Mouse (Mus musculus) limb, embryonic 10.5 days (tissue): ENCODE results near the gene Hps4. TPM values are rescaled to one million over a fixed set of nuclear protein-coding genes. Genes with fewer than 3 reads are reported as not detected.
"Not testable (repeated sequence)": the region's sequence is repeated elsewhere in the genome, so short reads cannot be mapped to it uniquely, and the experiment has no call there.

Experiments used
- DNase-seq: peaks from one replicate; pipeline ENCODE4 v3.0.0-alpha.2; 2017; ENCODE audit warnings: low spot score
- H3K27ac ChIP-seq: fragments of 300-500 bp; sonication (generic); 2 replicates; pipeline ENCODE4 v1.5.1; 2016; ENCODE audit warnings: mild to moderate bottlenecking
- H3K27me3 ChIP-seq: fragments of 300-500 bp; sonication (generic); 2 replicates; pipeline ENCODE4 v1.6.1; 2016; ENCODE audit warnings: low read depth, mild to moderate bottlenecking; ENCODE audit not compliant: poor library complexity, severe bottlenecking
- H3K36me3 ChIP-seq: fragments of 300-500 bp; sonication (generic); 2 replicates; pipeline ENCODE4 v1.6.1; 2016; ENCODE audit warnings: mild to moderate bottlenecking, moderate library complexity
- H3K4me1 ChIP-seq: fragments of 300-500 bp; sonication (generic); 2 replicates; pipeline ENCODE4 v1.6.1; 2016
- H3K4me3 ChIP-seq: fragments of 300-500 bp; sonication (generic); 2 replicates; pipeline ENCODE4 v1.5.1; 2016; ENCODE audit warnings: mild to moderate bottlenecking, moderate library complexity
- H3K9me3 ChIP-seq: fragments of 300-500 bp; sonication (generic); replicated peaks from 2 replicates; pipeline ENCODE4 v1.6.1; 2016; ENCODE audit warnings: mild to moderate bottlenecking
- WGBS: fragments of 180-500 bp; shearing (Covaris S2); methylation state at CpG from one replicate; pipeline ENCODE4 v1.1.7; 2016; 5-methylcytosine and 5-hydroxymethylcytosine counted together
- polyA plus RNA-seq: library from polyadenylated mRNA; unstranded; fragments of >200 nt; fragmentation: Nextera tagmentation; extraction: Ambion mirVana; gene quantifications from 2 replicates; pipeline ENCODE4 v1.2.1, GENCODE M21; 2016

The Hps4 gene
- polyA plus RNA-seq, 1 experiment from 2014 or later, result 39.1 TPM

GRCm38 (mm10) chr5:112396066-112396465 lies 53.2 kb downstream of the Hps4 start:
- 66% methylated on average over 18 of the region's 18 CpGs for WGBS
- H3K27ac ChIP-seq, result peak overlapping the region; percentile 93
- H3K4me1 ChIP-seq, result peaks cover 32% of the 10 kb centered on the region
- peaks cover 35% of the 10 kb centered on the region for H3K27me3 ChIP-seq
- DNase-seq, result peak; percentile 40
- peak overlapping the region; percentile 70 for H3K4me3 ChIP-seq
- peaks cover 8% of the 10 kb centered on the region for H3K36me3 ChIP-seq
- no peaks in the 10 kb centered on the region for H3K9me3 ChIP-seq

GRCm38 (mm10) chr5:112399284-112399683 lies 56.4 kb downstream of the Hps4 start:
- H3K4me3 ChIP-seq, result no peak overlapping the region
- H3K36me3 ChIP-seq, result no peaks in the 10 kb centered on the region
- no peaks in the 10 kb centered on the region for H3K9me3 ChIP-seq
- no peak overlapping the region for H3K27ac ChIP-seq
- 77% methylated on average over 10 of the region's 10 CpGs for WGBS
- no peak for DNase-seq
- H3K27me3 ChIP-seq, result peaks cover 2% of the 10 kb centered on the region
- H3K4me1 ChIP-seq, result peaks cover 18% of the 10 kb centered on the region

DNA sequence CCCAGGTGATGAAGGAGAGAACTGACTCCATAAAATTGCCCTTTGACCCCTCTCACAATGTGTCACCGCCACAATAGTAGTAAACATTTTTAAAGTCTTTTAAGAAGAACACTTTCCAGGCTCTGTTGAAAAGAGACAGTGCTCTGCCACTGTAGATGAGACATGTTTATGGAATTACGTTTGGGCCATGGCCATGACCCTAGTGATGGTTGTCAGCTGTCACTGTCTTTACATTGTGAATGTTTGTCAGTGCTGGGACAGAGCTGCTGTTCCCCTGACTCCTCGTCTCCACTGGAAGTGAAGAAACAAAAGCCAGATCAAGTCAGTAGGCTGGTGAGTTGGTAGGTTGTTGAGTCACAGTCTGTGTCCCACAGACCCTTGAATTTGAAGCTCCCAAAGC lies 59.6 kb downstream of the Hps4 start:
- Histone ChIP-seq H3K4me1 (no peaks in the 10 kb centered on the region), H3K4me3 (no peak overlapping the region), H3K36me3 (no peaks in the 10 kb centered on the region), H3K27ac (no peak overlapping the region), H3K9me3 (no peaks in the 10 kb centered on the region), H3K27me3 (no peaks in the 10 kb centered on the region)
- WGBS, result 68% methylated on average over 3 of the region's 3 CpGs
- DNase-seq, result no peak

GRCm38 (mm10) chr5:112406017-112406416 lies 63.1 kb downstream of the Hps4 start:
- 77% methylated on average over 3 of the region's 3 CpGs for WGBS
- peaks cover 8% of the 10 kb centered on the region; the same call in 1 of the 2 replicates for H3K27me3 ChIP-seq
- no peaks in the 10 kb centered on the region for H3K36me3 ChIP-seq
- no peak for DNase-seq
- no peak overlapping the region for H3K27ac ChIP-seq
- peaks cover 2% of the 10 kb centered on the region; the same call in 1 of the 2 replicates for H3K4me1 ChIP-seq
- no peaks in the 10 kb centered on the region for H3K9me3 ChIP-seq
- H3K4me3 ChIP-seq, result no peak overlapping the region

- Histone ChIP-seq H3K4me1 (peaks cover 16% of the 10 kb centered on the region), H3K9me3 (no peaks in the 10 kb centered on the region), H3K4me3 (no peak overlapping the region), H3K27ac (no peak overlapping the region), H3K27me3 (peaks cover 27% of the 10 kb centered on the region; the same call in 1 of the 2 replicates), H3K36me3 (no peaks in the 10 kb centered on the region)
- 72% methylated on average over 5 of the region's 5 CpGs for WGBS
- DNase-seq, result no peak
These were observed 66.4 kb downstream of the Hps4 start for GRCm38 (mm10) chr5:112409274-112409673.

GRCm38 (mm10) chr5:112411072-112411471 lies 68.2 kb downstream of the Hps4 start:
- H3K27ac ChIP-seq, result no peak overlapping the region

GRCm38 (mm10) chr5:112411514-112412335 lies 68.8 kb downstream of the Hps4 start:
- H3K4me3 ChIP-seq, result no peak overlapping the region
- H3K9me3 ChIP-seq, result no peaks in the 10 kb centered on the region
- peaks cover 16% of the 10 kb centered on the region for H3K4me1 ChIP-seq
- no peaks in the 10 kb centered on the region for H3K36me3 ChIP-seq
- 12% methylated on average over 19 of the region's 19 CpGs for WGBS
- no peak for DNase-seq
- no peak overlapping the region for H3K27ac ChIP-seq
- H3K27me3 ChIP-seq, result peaks cover 27% of the 10 kb centered on the region; the same call in 1 of the 2 replicates

More at GRCm38 (mm10) chr5:112411072-112411471, 68.2 kb downstream of the Hps4 start:
- H3K9me3 ChIP-seq, result no peaks in the 10 kb centered on the region
- peaks cover 16% of the 10 kb centered on the region for H3K4me1 ChIP-seq
- H3K36me3 ChIP-seq, result no peaks in the 10 kb centered on the region
- H3K27me3 ChIP-seq, result peaks cover 27% of the 10 kb centered on the region; the same call in 1 of the 2 replicates
- WGBS, result 51% methylated on average over 11 of the region's 11 CpGs
- H3K4me3 ChIP-seq, result no peak overlapping the region
- no peak for DNase-seq

DNA sequence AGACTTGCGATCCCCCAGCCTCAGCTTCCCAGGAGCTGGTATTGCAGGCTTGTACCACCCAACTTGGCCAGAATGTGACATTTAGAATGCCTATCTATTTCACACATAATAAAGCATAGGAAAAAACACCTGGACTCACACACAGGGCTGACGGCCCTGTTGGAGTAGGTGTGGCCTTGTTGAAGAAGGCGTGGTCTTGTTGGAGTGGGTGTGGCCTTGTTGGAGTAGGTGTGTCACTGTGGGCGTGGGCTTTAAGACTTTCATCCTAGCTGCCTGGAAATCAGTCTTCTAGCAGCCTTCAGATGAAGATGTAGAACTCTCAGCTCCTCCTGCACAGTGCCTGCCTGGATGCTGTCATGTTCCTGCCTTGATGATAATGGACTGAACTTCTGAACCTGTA lies 69.9 kb downstream of the Hps4 start:
- H3K9me3 ChIP-seq, H3K36me3 ChIP-seq, H3K4me3 ChIP-seq, DNase-seq, H3K27ac ChIP-seq: not testable (repeated sequence)
- WGBS, result 77% methylated on average over 4 of the region's 4 CpGs
- peaks cover 27% of the 10 kb centered on the region; the same call in 1 of the 2 replicates for H3K27me3 ChIP-seq
- H3K4me1 ChIP-seq, result peaks cover 16% of the 10 kb centered on the region

GRCm38 (mm10) chr5:112416673-112417072 lies 73.8 kb downstream of the Hps4 start:
- 71% methylated on average over 5 of the region's 5 CpGs for WGBS
- Histone ChIP-seq H3K36me3 (no peaks in the 10 kb centered on the region), H3K4me3 (no peak overlapping the region), H3K9me3 (no peaks in the 10 kb centered on the region), H3K27ac (no peak overlapping the region), H3K27me3 (peaks cover 16% of the 10 kb centered on the region), H3K4me1 (peaks cover 7% of the 10 kb centered on the region)
- DNase-seq, result no peak

- Histone ChIP-seq H3K36me3 (no peaks in the 10 kb centered on the region), H3K4me3 (no peak overlapping the region), H3K9me3 (no peaks in the 10 kb centered on the region), H3K27me3 (peaks cover 4% of the 10 kb centered on the region; the same call in 1 of the 2 replicates), H3K4me1 (no peaks in the 10 kb centered on the region), H3K27ac (no peak overlapping the region)
- WGBS, result 62% methylated on average over 4 of the region's 4 CpGs
- DNase-seq, result no peak
These were observed 75.1 kb downstream of the Hps4 start for GRCm38 (mm10) chr5:112418023-112418422.

DNA sequence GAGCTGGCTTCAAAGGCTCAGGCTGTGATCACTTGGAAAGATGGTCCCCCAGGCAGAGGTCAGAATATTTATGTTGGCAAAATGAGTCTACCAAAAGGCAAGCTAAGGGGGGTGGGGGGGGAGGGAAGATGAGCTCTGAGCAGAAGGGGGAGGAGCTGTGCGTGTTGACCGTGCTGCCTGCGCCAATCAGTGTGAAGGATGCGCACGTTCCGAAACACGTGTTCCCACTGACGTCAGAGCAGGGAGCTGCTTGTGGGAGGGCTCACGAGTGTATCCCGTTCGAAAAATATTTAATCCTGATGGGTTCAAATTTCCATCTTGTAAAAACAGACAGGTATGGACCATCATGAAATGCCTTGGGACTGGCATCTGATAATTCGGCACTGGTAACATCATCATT lies 76.7 kb downstream of the Hps4 start:
- no peak for DNase-seq
- Histone ChIP-seq H3K9me3 (no peaks in the 10 kb centered on the region), H3K27me3 (peaks cover 14% of the 10 kb centered on the region), H3K36me3 (no peaks in the 10 kb centered on the region), H3K27ac (no peak overlapping the region), H3K4me1 (no peaks in the 10 kb centered on the region), H3K4me3 (0 out of 2 replicates have a peak overlapping the region, but pooled peaks have one; percentile 6)
- WGBS, result 33% methylated on average over 12 of the region's 12 CpGs

DNA sequence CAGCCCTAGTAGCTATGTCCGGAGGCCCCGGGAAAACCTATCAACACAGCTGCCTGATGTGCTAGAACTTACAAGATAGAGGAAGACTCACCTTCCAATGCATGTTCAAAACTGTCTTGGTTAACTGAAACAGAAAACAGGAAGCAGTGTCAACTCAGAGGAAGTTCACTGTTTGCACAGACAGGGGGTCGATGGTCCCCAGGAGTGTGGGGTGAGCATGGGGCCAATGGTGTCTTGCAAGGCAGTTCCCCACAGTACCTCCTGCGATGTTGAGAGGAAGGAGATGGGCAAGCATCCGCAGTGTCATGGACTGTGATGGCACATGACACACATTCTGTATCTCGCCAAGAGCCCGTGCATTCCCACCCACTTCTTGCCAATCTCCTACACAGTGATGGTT lies 83.8 kb downstream of the Hps4 start:
- H3K36me3 ChIP-seq, result no peaks in the 10 kb centered on the region
- H3K4me1 ChIP-seq, result peaks cover 22% of the 10 kb centered on the region
- H3K9me3 ChIP-seq, result no peaks in the 10 kb centered on the region
- WGBS, result 89% methylated on average over 7 of the region's 7 CpGs
- H3K4me3 ChIP-seq, result no peak overlapping the region
- H3K27me3 ChIP-seq, result peaks cover 62% of the 10 kb centered on the region
- no peak overlapping the region for H3K27ac ChIP-seq
- no peak for DNase-seq

DNA sequence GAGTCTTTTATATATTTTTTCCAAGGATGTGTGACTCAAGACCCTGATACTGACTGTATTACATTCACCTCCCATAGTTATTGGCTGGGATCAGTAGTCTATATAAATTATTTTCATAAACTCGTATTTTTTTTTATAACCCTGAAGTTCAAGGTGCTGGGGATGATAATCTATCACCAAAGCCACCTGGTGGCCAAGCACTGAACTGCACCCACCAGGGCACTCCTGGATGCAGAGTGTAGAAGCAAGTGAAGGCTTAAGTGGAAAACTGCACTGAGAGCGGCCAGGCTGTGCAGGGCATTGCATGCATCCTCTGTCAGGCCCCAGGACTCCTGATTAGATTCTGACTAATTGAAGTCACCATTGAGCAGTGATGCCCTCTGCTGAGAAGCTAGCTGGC lies 84.4 kb downstream of the Hps4 start:
- no peak overlapping the region for H3K4me3 ChIP-seq
- peaks cover 68% of the 10 kb centered on the region for H3K27me3 ChIP-seq
- DNase-seq, result peak; percentile 78
- no peaks in the 10 kb centered on the region for H3K9me3 ChIP-seq
- H3K36me3 ChIP-seq, result no peaks in the 10 kb centered on the region
- WGBS, result 54% methylated on average over 2 of the region's 2 CpGs
- H3K27ac ChIP-seq, result no peak overlapping the region
- peaks cover 26% of the 10 kb centered on the region for H3K4me1 ChIP-seq
